Mouse (Mus musculus) kidney, embryonic 16.5 days (tissue): ENCODE data around the gene Rbms1. TPM values are rescaled to one million over a fixed set of nuclear protein-coding genes. Genes with fewer than 3 reads are reported as not detected.

ENCODE experiments used
- ATAC-seq: fragments of 200-750 bp; cut with Nextera tagmentation; 2 replicates; pipeline ENCODE4 v1.8.0; 2017; ENCODE audit warnings: moderate TSS enrichment; ENCODE audit not compliant: low FRiP score, low TSS enrichment
- H3K27ac ChIP-seq: fragments of 300-500 bp; sonication (generic); 2 replicates; pipeline ENCODE4 v1.5.1; 2014; ENCODE audit warnings: low read length
- H3K27me3 ChIP-seq: fragments of 300-500 bp; sonication (generic); 2 replicates; pipeline ENCODE4 v1.6.1; 2014; ENCODE audit warnings: low read length, control low read depth, mixed read lengths; ENCODE audit not compliant: insufficient read depth
- H3K36me3 ChIP-seq: fragments of 300-500 bp; sonication (generic); 2 replicates; pipeline ENCODE4 v1.6.1; 2014; ENCODE audit warnings: low read length, control low read depth, mixed read lengths; ENCODE audit not compliant: insufficient read depth
- H3K4me1 ChIP-seq: fragments of 300-500 bp; sonication (generic); 2 replicates; pipeline ENCODE4 v1.6.1; 2014; ENCODE audit warnings: low read length, control low read depth, mixed read lengths; ENCODE audit not compliant: insufficient read depth
- H3K4me2 ChIP-seq: fragments of 300-500 bp; sonication (generic); replicated peaks from 2 replicates; pipeline ENCODE4 v1.6.1; 2014; ENCODE audit warnings: low read depth, low read length
- H3K4me3 ChIP-seq: fragments of 300-500 bp; sonication (generic); 2 replicates; pipeline ENCODE4 v1.5.1; 2014; ENCODE audit warnings: mild to moderate bottlenecking, low read length
- H3K9ac ChIP-seq: fragments of 300-500 bp; sonication (generic); replicated peaks from 2 replicates; pipeline ENCODE4 v1.6.1; 2014; ENCODE audit warnings: low read length
- H3K9me3 ChIP-seq: fragments of 300-500 bp; sonication (generic); 2 replicates; pipeline ENCODE4 v1.6.1; 2016; ENCODE audit warnings: low read length, control low read depth
- WGBS: fragments of 180-500 bp; shearing (Covaris S2); extraction: QIAGEN DNeasy Blood & Tissue Kit; methylation state at CpG from one replicate; pipeline ENCODE4 v1.1.7; 2014; 5-methylcytosine and 5-hydroxymethylcytosine counted together
- polyA plus RNA-seq: library from polyadenylated mRNA; unstranded; fragments of >200 nt; fragmentation: Nextera tagmentation; extraction: Ambion mirVana; gene quantifications from 2 replicates; pipeline ENCODE4 v1.2.1, GENCODE M21; 2015

The Rbms1 gene
- polyA plus RNA-seq, 1 experiment from 2014 or later, result 130 TPM

DNA sequence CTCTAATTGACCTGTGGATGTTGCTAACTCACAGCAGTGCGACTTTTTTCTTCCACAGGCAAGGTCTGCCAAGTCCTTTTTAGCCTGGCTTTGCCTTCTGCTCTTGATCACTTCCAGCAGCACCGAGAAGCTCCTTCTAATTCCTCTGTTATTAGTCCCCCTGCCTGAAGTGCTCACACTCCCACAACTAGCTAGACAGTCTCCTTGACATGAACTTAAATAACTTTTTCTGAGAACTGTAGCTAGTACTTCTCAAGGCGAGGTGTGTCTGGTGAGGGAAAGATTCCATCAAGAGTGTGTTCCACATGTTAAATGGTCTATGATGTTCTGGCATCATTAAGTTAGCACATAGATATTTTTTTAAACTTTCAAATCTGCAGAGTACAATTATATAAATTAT, 256.1 kb downstream of the Rbms1 start:
- H3K27ac ChIP-seq, result peak overlapping the region; percentile 77; the same call in 1 of the 2 replicates
- 71% methylated on average over 3 of the region's 3 CpGs for WGBS

GRCm38 (mm10) chr2:60705426-60705825, 257.6 kb downstream of the Rbms1 start:
- H3K9ac ChIP-seq, result no peak overlapping the region
- H3K27ac ChIP-seq, result peak overlapping the region; percentile 77
- no peaks in the 10 kb centered on the region for H3K9me3 ChIP-seq
- no peaks in the 10 kb centered on the region for H3K36me3 ChIP-seq
- 58% methylated on average over 8 of the region's 8 CpGs for WGBS
- no peaks in the 10 kb centered on the region for H3K27me3 ChIP-seq
- peak overlapping the region; percentile 27; the same call in 1 of the 2 replicates for H3K4me2 ChIP-seq
- peaks cover 23% of the 10 kb centered on the region for H3K4me1 ChIP-seq
- H3K4me3 ChIP-seq, result peak overlapping the region; percentile 22
- ATAC-seq, result peak; percentile 82

More for the DNA sequence above, 256.1 kb downstream of the Rbms1 start:
- H3K9ac ChIP-seq, result no peak overlapping the region
- no peaks in the 10 kb centered on the region for H3K9me3 ChIP-seq
- no peaks in the 10 kb centered on the region for H3K27me3 ChIP-seq
- no peak overlapping the region for H3K4me2 ChIP-seq
- H3K4me3 ChIP-seq, result no peak overlapping the region
- no peaks in the 10 kb centered on the region for H3K36me3 ChIP-seq
- ATAC-seq, result no peak
- H3K4me1 ChIP-seq, result peaks cover 28% of the 10 kb centered on the region

DNA sequence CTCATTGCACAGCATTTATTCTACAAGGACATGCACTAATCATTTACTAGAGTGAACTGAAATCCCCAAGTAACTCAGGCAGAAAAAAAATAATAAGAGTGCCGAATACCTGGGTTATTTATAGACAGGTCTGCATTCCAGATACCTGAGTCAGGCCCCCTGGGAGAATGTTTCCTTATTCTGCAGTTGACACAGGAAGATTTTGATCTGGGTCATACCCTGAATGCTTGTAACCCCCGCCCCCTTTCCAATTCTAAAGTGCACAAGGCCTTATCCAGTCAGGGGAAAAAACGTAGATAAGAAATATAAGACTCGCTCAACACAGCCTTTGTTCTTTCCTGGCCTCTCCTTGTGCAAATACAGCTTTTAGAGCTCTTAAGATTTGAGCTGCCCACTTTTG, 259.7 kb downstream of the Rbms1 start:
- Histone ChIP-seq H3K4me2 (no peak overlapping the region), H3K9me3 (no peaks in the 10 kb centered on the region), H3K9ac (no peak overlapping the region), H3K36me3 (no peaks in the 10 kb centered on the region), H3K27me3 (no peaks in the 10 kb centered on the region), H3K4me1 (peaks cover 28% of the 10 kb centered on the region), H3K4me3 (no peak overlapping the region), H3K27ac (peak overlapping the region; percentile 76)
- WGBS, result 29% methylated on average over 4 of the region's 4 CpGs
- ATAC-seq, result peak; percentile 85

DNA sequence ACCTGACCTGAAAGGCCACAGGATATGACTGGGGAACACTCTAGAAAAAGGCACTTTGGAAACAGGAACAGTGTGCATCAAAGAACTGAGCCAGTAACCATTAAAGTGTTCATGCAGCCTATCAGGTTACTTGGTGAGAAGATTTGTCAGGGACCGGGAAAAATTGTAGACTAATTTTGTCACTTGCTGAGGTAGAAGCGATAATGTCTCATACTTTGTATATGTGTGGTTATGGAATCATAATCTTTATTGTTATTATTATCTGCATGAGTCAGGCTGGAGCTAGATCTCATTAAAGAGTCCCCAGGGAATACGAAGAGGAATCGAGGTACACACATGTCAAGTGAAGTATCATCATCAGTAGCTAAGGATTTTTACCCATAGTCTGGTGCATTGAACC, 262.0 kb downstream of the Rbms1 start:
- H3K36me3 ChIP-seq, result no peaks in the 10 kb centered on the region
- H3K4me1 ChIP-seq, result peaks cover 43% of the 10 kb centered on the region
- 86% methylated on average over 4 of the region's 4 CpGs for WGBS
- no peak overlapping the region for H3K4me2 ChIP-seq
- no peak overlapping the region for H3K9ac ChIP-seq
- H3K4me3 ChIP-seq, result no peak overlapping the region
- ATAC-seq, result no peak
- no peaks in the 10 kb centered on the region for H3K9me3 ChIP-seq
- no peaks in the 10 kb centered on the region for H3K27me3 ChIP-seq
- no peak overlapping the region for H3K27ac ChIP-seq

Other genes starting within 250 kb of the Rbms1 start
- gene Itgb6, start 240.5 kb downstream of the Rbms1 start, polyA plus RNA-seq, result 25.6 and 26.6 TPM in 2 replicates